Mouse (Mus musculus) CD4-positive helper T cell, adult 2 months (primary cell): ENCODE results near the gene Ripor2.
A peak's percentile ranks its signal among the peaks of the same experiment; 100 is the strongest.

Source experiments
- DNase-seq: peaks from one replicate; pipeline ENCODE4 v3.0.0-alpha.2; 2012; ENCODE audit warnings: low read depth, missing footprints, low spot score

The Ripor2 gene

GRCm38 (mm10) chr13:24646324-24646723 is 64.3 kb downstream of the Ripor2 start:
- no peak for DNase-seq

DNA sequence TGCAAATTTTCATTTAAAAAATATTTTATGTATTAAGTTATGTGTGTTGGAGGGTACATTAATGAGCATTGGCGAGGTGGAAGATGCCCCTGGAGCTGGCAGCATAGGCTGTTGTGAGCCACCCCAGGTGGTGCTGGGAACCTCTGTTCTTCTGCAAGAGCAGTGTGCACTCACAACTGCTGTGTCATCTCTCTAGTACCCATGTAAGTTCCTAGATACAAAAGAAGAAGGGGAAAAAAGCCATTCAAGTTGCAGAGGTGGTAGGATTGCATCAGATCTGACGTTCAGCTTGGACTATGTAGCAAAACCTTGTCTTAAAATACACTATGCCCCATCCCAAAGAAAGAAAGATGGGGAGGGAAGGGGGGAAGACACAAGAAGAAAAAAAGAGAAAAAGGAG is 65.5 kb downstream of the Ripor2 start:
- no peak for DNase-seq

GRCm38 (mm10) chr13:24648027-24648426 is 66.0 kb downstream of the Ripor2 start:
- DNase-seq, result no peak

- DNase-seq, result no peak
These were observed 66.7 kb downstream of the Ripor2 start for GRCm38 (mm10) chr13:24648668-24649067.

GRCm38 (mm10) chr13:24649099-24649498 is 67.1 kb downstream of the Ripor2 start:
- no peak for DNase-seq

DNA sequence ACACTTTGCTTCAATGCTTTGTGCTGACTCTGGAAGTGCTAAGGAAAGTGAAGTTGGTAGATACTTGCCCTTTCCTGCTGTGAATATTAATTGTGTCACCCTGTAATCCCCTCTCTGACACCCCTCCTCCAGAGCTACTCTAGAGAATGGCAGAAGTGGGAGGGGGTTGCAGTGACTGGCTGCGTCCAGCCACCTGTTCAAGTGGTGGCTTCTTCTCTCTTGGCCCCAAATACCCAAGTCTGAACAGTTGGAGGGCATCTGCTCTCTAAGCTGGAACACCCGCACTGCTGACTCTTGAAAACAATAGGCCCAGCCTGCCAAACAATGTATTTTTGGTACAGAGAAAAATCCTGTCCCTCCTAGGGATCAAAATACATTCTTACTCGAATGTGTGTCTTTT is 69.0 kb downstream of the Ripor2 start:
- DNase-seq, result no peak

DNA sequence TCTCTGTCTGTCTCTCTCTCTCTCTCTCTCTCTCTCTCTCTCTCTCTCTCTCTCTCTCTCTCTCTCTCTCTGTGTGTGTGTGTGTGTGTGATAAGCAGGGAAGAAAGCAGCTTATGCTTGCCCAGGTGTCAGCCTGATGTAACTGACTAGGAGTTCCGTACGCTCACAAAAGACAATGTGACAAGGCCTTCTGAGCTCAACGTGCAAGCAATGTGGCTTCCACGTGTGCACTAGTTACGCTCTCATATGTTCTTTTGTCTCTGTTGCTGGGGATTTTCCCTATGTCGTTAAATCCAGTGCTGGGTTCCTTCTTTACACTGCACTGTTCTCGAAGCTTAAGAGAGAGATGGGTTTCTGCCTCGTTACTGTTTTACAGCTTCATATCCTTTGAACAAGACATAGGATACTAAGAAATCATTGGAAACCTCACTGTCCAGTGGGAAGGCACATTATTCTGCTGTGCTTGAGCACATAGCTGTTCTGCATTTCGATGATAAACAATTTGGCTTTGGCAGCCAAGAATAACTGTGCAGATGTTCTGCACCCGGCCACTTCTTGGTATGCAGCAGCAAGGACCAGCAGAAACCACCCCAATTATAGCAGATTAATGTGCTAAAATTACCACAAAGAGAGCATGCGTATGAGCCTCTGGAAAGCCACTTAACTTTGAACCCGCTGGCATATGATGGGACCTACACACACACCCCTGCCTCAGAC is 73.1 kb downstream of the Ripor2 start:
- peak; percentile 56 for DNase-seq

DNA sequence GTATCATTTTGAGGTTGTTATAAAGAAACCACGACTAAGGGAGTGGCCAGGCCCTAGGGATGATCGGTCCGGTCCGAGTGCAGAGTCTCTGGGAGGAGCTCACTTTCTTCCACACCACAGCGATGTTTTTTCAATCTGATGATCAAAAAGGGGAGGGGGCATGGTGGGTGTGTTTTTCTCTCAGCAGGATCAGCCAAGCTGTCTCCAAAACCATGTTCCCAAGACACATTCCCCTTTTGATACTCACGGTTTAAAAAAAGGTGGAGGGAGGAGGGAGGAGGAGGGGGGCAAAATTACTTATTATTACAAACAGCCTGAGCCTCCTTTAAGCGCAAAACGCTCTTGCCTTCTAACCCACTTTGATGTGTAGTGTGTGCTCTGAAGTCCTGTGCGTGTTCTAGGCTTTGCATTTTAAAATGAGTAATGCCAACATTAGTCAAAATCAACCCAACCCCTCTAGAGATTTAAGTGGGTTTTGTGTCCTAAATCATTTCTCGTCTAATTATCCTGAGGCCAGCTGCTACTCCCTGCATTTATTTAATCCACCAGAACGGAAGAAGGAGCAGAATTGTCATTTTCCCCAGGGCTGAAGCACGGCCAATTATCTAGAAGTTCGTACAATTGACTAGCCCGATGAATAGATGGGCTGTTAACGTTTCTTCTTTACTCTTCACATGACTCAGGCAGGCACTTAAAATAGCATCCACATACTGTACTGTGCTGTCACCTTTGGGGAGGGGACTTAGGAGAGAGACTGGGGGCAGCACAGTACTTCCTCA is 74.9 kb downstream of the Ripor2 start:
- no peak for DNase-seq

DNA sequence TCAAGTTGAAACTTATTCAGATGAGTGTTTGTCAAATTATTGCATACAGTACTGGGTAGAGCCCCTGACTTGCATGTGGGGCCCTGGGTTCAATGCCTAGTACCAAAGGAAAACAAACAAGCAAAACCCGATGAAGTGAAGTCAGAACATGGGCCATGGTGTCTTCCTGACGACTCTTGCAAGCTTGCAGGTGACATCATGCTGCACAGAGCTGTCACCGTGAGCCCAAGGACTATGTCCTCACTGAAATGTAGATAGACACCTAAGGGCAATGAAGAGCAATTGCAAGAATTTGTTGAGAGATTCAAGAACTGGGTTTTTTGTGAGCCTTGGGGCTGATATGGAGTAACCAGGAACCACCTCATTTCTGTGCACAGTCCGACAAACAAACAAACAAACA is 84.8 kb downstream of the Ripor2 start:
- no peak for DNase-seq

GRCm38 (mm10) chr13:24668556-24668955 is 86.6 kb downstream of the Ripor2 start:
- no peak for DNase-seq

- DNase-seq, result no peak
These were observed 88.7 kb downstream of the Ripor2 start for GRCm38 (mm10) chr13:24670676-24671075.

- no peak for DNase-seq
These were observed 97.2 kb downstream of the Ripor2 start for GRCm38 (mm10) chr13:24679027-24679680.

- no peak for DNase-seq
These were observed 99.0 kb downstream of the Ripor2 start for GRCm38 (mm10) chr13:24680951-24681350.

- DNase-seq, result peak; percentile 79
These were observed 100.4 kb downstream of the Ripor2 start for GRCm38 (mm10) chr13:24682346-24682745.

DNA sequence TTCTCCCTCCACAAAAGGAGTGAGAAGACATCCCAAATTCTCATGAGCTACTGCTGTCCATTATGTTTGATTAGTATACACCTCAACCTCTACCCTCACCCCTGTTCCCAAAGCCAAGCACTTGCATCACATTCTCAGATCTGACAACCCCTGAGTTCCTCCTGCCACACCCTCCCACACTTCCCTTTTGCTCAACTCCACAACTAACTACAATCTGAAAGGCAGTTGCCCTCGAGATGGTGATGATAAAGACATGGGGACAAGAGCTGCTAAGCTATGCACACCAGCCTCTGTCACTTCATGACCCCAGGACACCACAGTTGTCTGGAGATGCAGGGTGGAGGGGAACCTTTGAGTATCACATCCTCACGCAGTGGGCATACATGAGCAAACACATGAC is 102.5 kb downstream of the Ripor2 start:
- DNase-seq, result peak; percentile 57

GRCm38 (mm10) chr13:24685846-24686245 is 103.9 kb downstream of the Ripor2 start:
- no peak for DNase-seq

DNA sequence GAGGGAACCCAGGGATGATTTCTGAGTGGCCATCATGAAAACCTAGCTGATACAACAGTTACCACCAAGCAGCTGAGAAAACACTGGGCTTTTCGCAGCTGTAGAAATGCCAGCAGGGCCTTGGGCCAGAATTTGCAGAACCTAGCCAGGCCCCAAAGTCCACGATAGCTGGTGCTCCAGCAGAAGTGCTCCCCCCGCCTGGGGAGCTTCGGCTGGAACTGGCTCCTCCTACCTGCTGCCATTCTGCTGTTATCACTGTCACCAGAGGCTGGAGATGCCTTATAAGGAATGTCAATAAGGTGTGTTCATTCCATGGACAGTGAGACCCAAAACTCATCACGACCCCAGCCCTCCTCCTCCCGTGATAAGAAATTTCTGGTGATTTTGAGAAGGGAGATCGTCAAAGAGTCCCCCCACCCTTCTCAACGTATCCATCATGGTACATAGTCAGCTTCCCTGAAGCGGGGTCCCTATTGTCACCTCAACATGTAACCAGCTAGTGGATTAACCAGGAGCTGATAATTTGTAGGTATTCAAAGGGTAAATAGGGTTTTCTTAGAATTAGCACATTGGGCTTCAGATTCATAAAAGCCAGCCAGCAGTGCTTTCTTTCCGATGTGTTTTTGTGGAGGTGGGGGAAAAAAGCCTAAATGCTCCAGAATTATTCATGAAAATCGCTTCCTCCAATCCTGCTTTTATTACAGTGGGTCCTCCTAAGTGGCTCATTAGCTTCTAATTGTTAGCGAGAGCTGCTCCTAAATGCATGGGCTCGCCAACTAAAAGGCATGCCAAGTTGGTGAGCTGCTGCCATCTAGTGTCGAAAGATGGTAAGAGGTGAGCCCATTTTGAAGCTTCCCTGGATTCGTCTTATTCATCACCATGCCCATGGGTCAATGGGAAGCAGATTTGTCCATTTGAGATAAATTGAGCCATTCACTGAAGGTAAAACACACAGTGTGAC is 105.0 kb downstream of the Ripor2 start:
- DNase-seq, result peak; percentile 74

GRCm38 (mm10) chr13:24693312-24693711 is 111.3 kb downstream of the Ripor2 start:
- DNase-seq, result no peak

- DNase-seq, result no peak
These were observed 116.8 kb downstream of the Ripor2 start for GRCm38 (mm10) chr13:24698746-24699145.

DNA sequence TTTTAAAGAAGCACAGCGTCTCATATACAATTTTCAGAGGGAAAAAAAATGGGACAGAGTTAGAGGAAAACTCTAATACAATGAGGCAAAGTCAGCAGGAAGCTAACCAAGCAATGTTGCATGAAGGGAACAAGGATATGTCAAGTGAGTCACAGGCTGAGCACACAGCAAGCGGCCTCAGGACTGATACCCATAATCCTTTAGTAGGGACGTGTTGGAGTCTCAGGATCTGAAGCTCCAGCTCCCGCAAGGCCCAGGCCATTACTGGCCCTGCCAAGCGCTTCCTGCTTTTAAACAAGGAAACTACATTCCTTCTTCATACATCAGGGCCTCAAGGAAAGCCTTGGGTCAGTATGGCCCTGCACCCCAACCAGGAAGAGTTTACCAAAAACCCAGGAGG is 120.1 kb downstream of the Ripor2 start:
- DNase-seq, result no peak

GRCm38 (mm10) chr13:24709656-24710396 is 127.8 kb downstream of the Ripor2 start:
- DNase-seq, result no peak
